Mouse (Mus musculus) thymus, adult 18-20 months (tissue): ENCODE data around the gene Zfp612.
"Not testable (repeated sequence)": the region's sequence is repeated elsewhere in the genome, so short reads cannot be mapped to it uniquely, and the experiment has no call there.

Source experiments
- DNase-seq, 2 experiments: peaks; one replicate each; pipeline ENCODE4 v3.0.0; 2022; ENCODE audit warnings: mixed read lengths in 2 of 2

Gene Zfp612

DNA sequence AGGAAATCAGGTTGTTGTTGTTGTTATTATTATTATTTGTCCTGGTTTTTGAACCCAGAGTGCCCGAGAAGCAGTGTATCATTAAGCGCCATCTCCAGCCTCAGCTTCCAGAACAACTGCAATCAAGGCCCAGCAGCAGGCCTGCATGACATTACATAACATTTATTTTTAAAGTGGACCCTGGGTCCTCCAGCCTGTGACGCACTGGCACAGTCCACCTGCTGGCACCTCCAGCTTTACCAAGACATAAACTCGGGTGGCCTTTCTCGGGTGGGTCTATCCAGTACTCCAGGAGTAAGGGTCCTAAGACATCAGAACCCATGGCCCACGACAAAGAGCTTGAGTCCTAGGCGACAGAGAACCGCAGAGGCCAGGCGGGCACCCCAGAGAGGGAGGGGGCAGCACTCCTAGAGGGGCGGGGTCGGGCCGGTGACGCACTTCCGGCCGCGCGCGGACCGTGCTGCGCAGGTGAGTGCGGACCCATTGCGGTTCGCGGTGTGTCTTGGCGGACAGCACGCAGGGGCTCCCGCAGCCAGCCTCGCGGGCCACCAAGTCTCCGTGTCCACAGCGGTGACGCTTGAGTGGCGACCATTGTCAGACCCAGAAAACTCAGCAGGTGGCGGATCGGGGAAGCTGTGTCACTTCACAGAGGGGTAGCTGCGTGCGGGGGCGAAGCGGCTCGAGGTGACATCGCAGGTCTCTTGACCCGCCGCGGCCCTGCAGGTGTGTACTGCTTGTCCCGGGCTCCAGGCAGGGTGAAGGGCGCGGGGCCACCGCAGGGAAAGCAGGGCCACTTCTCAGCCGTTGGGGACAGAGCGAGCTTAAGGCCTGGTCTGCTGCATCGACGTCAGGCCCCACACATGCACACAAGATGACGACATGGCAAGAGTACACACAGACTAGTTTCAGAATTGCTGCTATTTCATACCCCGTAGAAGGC lies at the start of gene Zfp612:
Zfp612 (plus strand) TSS at position 465 of the 940 bp plus-strand sequence.
- no peak for DNase-seq

DNA sequence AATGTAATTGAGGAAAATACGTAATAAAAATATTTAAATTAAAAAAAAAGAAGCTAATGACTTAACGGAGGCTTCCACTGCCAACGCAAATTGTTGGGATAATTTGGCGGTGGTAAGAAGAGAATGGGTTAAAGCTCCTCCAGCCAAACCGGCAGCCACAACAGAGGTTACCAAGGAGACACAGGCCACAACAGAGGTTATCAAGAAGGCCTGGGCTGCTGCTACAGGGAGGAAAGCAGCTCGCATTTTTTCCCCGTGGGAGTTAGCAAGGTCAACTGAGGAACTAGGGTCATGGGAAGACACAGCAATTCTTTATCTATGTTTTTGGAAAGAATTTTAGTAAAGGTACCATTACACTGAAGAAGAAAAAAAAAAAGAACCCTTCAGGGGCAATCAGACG lies 45.8 kb upstream of the Zfp612 start:
- DNase-seq: not testable (repeated sequence)

- no peak for DNase-seq
Observed at GRCm38 (mm10) chr8:110034331-110034730, 45.2 kb upstream of the Zfp612 start.

DNA sequence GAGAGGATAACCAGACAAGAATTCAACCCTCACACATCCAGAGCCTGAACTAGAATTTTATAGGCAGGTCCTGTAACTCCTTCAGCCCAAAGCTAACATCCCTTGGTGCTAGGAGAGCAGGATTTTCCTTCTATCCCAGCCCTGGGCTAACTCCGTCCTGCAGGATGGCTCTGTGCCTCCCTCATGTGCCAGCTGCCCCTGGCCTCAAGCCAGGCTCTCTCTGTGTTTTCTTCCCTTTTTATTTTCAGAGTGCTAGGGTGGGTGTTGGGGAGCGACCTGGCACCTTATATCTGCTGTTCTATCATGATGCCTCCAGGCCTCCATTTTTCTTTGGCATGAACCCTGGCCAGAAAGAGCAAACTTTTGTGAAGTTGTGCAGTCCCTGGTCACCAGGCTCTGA lies 43.4 kb upstream of the Zfp612 start:
- DNase-seq: no peak

DNA sequence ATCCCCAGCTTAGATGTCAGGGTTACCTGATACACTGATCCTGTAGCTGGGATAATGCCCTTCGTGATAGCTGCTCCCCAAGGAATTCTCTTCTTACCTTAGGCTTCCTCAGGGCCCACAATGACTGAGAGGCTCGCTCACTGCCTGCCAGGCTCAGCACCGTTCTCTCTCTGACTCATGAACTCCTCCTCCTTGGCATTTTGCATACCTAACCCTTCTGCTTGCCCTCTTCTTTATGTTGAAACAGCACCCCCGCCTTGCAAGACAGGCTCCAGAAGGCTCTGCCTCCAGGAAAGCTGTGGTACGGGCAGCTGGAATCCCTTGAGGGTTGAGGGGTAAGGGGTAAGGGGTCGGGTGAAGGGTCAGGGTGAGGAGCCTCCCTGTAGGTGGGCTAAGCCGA lies 40.3 kb upstream of the Zfp612 start:
- DNase-seq: no peak

DNA sequence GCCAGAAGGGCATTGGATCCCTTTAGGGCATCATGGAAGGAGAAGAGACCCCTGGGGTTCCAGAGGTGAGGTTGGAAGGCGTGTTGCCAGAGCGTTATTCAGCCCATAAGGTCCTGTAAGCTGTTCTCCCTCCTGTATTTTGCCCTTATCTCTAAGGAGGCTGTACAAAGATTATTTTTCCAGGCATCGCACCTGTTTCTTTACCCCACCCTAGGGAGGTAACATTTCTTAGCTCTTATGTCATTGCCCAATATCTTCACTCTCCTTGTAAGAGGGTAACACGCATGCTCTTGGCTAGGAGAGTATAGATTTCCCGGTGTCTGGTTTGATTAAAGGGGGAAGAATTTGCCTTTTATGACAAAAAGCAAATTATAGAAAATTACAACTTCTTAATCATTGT lies 39.9 kb upstream of the Zfp612 start, which contains the start of gene Chst4:
Chst4 (minus strand) TSS at position 82 of the 400 bp plus-strand sequence.
- no peak for DNase-seq

- no peak for DNase-seq
Observed at GRCm38 (mm10) chr8:110040509-110040908, 39.0 kb upstream of the Zfp612 start.

GRCm38 (mm10) chr8:110051208-110051607 lies 28.3 kb upstream of the Zfp612 start:
- no peak for DNase-seq

DNA sequence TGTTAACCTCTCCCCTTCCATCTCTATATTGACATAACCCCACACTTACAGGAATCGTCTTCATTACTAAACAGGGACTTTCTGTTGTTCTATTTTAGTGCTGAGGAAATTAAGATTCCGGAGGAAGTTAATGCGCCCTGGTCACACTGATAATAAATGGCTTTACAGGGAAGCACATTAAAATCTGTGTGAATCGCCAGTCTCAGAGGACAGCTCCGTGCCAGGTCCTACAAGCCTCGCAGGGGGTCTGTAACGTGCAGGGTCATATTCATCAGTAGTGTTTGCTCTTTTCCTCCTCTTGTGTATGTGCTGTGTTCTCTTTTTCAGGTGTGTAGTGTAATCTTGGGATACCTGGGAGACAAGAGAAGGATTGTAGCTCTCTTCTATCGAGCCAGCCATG lies 21.3 kb upstream of the Zfp612 start:
- no peak for DNase-seq

GRCm38 (mm10) chr8:110064161-110064560 lies 15.4 kb upstream of the Zfp612 start:
- DNase-seq: no peak

- no peak for DNase-seq
Observed at GRCm38 (mm10) chr8:110064606-110065365, 14.8 kb upstream of the Zfp612 start.

- no peak for DNase-seq
Observed at GRCm38 (mm10) chr8:110065676-110066075, 13.9 kb upstream of the Zfp612 start.

- no peak for DNase-seq
Observed at GRCm38 (mm10) chr8:110069706-110070105, 9.8 kb upstream of the Zfp612 start.

- no peak for DNase-seq
Observed at GRCm38 (mm10) chr8:110071600-110071999, 7.9 kb upstream of the Zfp612 start.

- no peak for DNase-seq
Observed at GRCm38 (mm10) chr8:110074496-110074895, 5.0 kb upstream of the Zfp612 start.

DNA sequence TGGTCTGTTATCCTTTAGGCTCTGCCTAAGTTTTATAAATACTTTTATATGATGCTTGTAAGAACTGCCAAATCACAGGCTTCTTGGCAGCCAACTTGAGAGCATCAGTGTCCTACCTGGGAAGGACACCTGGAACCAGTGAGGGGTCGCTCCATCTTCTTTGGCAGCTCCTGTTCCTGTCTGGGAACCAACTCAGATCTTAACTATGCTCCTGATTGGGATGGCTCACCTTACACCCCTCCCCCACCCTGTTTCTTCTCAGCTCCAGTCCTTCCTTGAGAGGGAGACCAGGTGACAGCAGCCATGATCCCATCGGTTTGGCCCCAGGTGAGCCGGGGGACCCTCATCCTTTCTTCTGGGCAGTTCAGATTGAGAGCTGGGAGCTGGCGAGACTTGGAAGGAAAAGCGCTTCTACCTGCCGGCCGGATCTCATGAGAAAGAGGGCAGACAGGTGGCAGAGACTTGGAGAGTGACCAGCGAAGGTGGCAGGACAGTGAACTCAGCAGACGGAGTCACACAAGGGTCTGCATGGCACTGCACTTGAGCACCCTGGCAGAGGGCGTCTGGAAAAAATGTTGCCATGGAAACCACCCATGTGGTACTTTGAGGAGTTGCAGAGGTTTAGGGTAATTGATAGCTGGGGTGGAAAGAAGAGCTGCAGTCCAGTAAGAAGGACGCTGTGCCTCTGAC lies 3.0 kb downstream of the Zfp612 start:
- no peak for DNase-seq

GRCm38 (mm10) chr8:110091869-110092268 lies 12.3 kb downstream of the Zfp612 start:
- DNase-seq: no peak

GRCm38 (mm10) chr8:110100907-110101306 lies 21.4 kb downstream of the Zfp612 start, which contains the start of gene Gm21964:
Gene Gm21964, plus strand, starts transcription at chr8:110101207.
- DNase-seq: no peak

GRCm38 (mm10) chr8:110101676-110102075 lies 22.1 kb downstream of the Zfp612 start:
- DNase-seq: no peak

DNA sequence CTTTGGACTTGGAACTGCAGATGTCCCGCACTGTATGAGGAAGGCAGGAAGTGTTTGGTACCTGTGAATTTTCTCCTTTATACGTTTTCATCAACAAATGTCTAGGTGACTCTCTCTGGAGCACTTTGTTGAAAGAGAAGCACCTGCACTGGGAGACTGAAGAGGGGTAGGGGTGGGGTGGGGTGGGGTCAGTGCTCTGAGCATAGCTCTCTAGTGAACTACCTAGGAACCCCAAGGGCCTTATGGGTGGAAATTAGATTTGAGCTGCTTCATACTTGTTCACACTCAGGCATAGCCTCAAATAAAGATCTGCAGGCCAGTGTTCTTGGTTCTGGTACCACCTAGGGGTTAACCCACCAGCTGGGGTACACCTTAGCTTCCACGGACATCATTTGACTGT lies 23.1 kb downstream of the Zfp612 start, which contains the start of gene Gm17720:
Gm17720 (minus strand) TSS at position 101 of the 400 bp plus-strand sequence.
- no peak for DNase-seq

DNA sequence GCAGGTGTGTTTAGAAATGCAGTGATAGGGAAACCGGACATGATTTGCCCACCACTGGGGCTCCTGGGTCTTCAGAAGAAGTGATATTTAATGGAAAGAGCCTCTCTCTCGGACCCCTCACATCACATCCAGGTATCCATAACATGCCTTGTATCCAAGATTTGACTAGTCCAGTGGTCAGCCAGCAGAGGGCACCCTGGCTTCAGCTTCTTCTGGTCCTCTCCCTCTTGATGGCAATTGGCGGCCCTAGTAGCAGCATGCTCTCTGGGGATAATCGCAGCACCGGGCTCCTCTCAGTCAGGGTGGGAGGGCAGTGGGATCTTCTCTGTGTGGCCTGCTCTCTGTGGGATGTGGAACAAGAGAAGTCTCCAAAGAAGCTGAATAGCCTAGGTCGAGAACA lies 40.2 kb downstream of the Zfp612 start:
- DNase-seq: no peak

DNA sequence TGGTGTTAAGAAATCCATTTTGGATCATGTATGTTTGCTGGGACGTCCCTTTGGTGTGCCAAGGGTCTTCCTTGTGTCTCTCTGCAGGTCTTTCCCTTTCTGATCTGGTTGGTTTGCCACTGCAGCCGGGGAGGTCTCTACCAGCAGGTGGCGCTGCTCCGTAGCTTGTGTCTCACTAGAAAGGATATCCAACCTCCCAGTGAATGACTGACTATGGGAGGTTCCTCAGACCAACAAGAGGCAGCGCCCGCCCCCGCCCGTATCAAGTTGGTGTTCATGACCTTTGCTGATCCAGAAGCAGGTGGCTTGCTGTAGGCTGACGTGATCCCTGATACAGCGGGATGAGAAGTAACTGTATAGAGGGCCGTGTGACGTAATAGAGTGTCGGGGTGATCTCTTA lies 51.0 kb downstream of the Zfp612 start:
- DNase-seq: peak in 1 of 2 experiments; percentile 6

DNA sequence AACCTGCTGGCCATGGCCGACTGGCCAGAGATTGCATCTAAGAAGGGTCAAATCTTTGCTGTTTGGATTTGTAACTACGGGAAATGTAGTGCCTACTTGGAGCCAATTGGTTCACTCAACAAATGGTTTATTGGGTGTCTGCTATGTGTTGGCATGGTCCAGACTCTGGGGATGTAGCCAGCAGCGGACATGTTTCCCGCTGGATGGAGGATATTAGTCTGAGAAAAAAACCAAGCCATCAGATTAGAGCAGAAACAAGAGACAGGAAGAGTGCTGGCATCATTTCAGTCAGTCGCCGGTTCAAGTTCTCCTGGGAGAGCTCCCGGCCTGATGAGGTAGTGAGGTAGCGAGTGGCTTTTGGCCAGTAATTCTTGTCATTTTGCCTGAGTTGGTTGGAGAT lies 54.7 kb downstream of the Zfp612 start:
- no peak for DNase-seq
